ENCODE assay signal across 8 mouse cellular contexts in the genomic region with DNA sequence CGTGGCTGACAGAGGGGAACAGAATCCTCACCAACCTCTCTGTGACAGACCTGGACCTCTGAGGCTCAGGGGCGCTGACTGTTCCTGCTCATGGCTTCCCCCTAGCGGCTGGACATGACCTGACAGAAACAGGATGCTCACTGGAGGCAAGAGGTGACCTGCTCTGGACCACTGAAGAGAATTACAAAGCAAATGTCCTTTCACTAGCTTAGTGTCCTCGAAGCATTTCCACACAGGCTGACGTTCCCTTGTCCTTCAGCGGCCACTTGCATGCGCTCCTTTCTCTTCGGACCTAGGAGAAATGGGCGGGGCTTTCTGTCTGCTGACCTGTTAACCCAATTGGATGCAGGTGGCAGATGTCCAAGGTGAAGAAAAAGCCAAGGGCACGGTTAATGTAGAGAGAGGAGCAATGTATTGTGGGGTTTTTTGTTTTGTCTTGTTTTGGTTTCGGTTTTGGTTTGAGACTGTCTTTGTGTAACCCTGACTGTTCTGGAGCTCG. TPM values are rescaled to one million over a fixed set of nuclear protein-coding genes. Genes with fewer than 3 reads are reported as not detected.
DNase-seq lines count a peak whose midpoint lies in the region; ATAC-seq and TF ChIP-seq lines count a peak whose summit lies in the region.

No protein-coding gene starts in this region.

- H3K27ac ChIP-seq in bone marrow, adult 2 months (ENCODE audit: control insufficient read depth, insufficient read depth, low read depth, low read length, poor library complexity): no peak overlapping the region
- H3K27ac ChIP-seq in embryonic facial prominence, embryonic 14.5 days (replicated peaks; ENCODE audit: low read depth, low read length): no peak overlapping the region
- H3K27ac ChIP-seq in heart, embryonic 16.5 days (ENCODE audit: low read length): no peak overlapping the region
- H3K27ac ChIP-seq in liver, embryonic 14.5 days: no peak overlapping the region
- no peak overlapping the region for H3K27ac ChIP-seq in neural tube, embryonic 15.5 days (replicated peaks)
- peak overlapping the region; percentile 16 for H3K27ac ChIP-seq in testis, adult 2 months (ENCODE audit: control insufficient read depth, insufficient read depth, low read depth, low read length)

- TF ChIP-seq EP300 in liver, embryonic 14.5 days (IDR thresholded peaks at IDR 0.05; ENCODE audit: low read depth): no peak

- H3K4me3 ChIP-seq in bone marrow, adult 2 months (replicated peaks; ENCODE audit: control insufficient read depth, low read depth, low read length): peak overlapping the region; percentile 4
- no peak overlapping the region for H3K4me3 ChIP-seq in embryonic facial prominence, embryonic 14.5 days (ENCODE audit: low read depth, low read length)
- peak overlapping the region; percentile 30 for H3K4me3 ChIP-seq in heart, embryonic 16.5 days (ENCODE audit: low read length)
- H3K4me3 ChIP-seq in liver, embryonic 14.5 days (ENCODE audit: insufficient read depth in 1 of 2, low read depth in 2 of 2, low read length in 2 of 2): no peak overlapping the region; a peak in 1 of 4 replicates
- no peak overlapping the region for H3K4me3 ChIP-seq in neural tube, embryonic 15.5 days (replicated peaks)
- H3K4me3 ChIP-seq in testis, adult 2 months (ENCODE audit: control insufficient read depth, low read depth, low read length): peak overlapping the region; percentile 86

- no peak for TF ChIP-seq POLR2A in bone marrow, adult 2 months (IDR thresholded peaks at IDR 0.05; ENCODE audit: borderline replicate concordance, control insufficient read depth, low read depth, low read length)
- TF ChIP-seq POLR2A in testis, adult 2 months (IDR thresholded peaks at IDR 0.05; ENCODE audit: control insufficient read depth, low read depth, low read length): no peak

- peak; percentile 61 for DNase-seq in embryonic facial prominence, embryonic 14.5 days (ENCODE audit: low spot score)
- DNase-seq in kidney, postnatal 14 days: peak; percentile 85
- peak; percentile 13 to 37 (median 16) for DNase-seq in liver, embryonic 14.5 days (ENCODE audit: low read depth in 3 of 3, low spot score in 3 of 3)

- no peaks in the 10 kb centered on the region for H3K4me1 ChIP-seq in bone marrow, adult 2 months (ENCODE audit: control insufficient read depth, insufficient read depth, low read length)
- no peaks in the 10 kb centered on the region for H3K4me1 ChIP-seq in embryonic facial prominence, embryonic 14.5 days (ENCODE audit: control insufficient read depth, insufficient read depth, low read length)
- H3K4me1 ChIP-seq in heart, embryonic 16.5 days (ENCODE audit: control insufficient read depth, insufficient read depth, low read length): no peaks in the 10 kb centered on the region
- H3K4me1 ChIP-seq in liver, embryonic 14.5 days (replicated peaks; ENCODE audit: control insufficient read depth in 2 of 2, insufficient read depth in 2 of 2, low read length in 1 of 2): no peaks in the 10 kb centered on the region; a peak in 1 of 4 replicates
- no peaks in the 10 kb centered on the region for H3K4me1 ChIP-seq in neural tube, embryonic 15.5 days
- H3K4me1 ChIP-seq in testis, adult 2 months (ENCODE audit: control insufficient read depth, insufficient read depth, low read length): peaks cover 4% of the 10 kb centered on the region

- no peak overlapping the region for H3K9ac ChIP-seq in embryonic facial prominence, embryonic 14.5 days (ENCODE audit: low read depth, low read length)
- H3K9ac ChIP-seq in heart, embryonic 16.5 days (ENCODE audit: low read length): no peak overlapping the region
- H3K9ac ChIP-seq in liver, embryonic 14.5 days (replicated peaks): no peak overlapping the region
- no peak overlapping the region for H3K9ac ChIP-seq in neural tube, embryonic 15.5 days (replicated peaks)

- peak overlapping the region; percentile 34 for H3K4me2 ChIP-seq in embryonic facial prominence, embryonic 14.5 days (ENCODE audit: low read depth, low read length)
- peak overlapping the region; percentile 52 for H3K4me2 ChIP-seq in heart, embryonic 16.5 days (ENCODE audit: low read depth, low read length)
- peak overlapping the region; percentile 36; the same call in 1 of the 2 replicates for H3K4me2 ChIP-seq in liver, embryonic 14.5 days (ENCODE audit: low read depth)
- peak overlapping the region; percentile 34 for H3K4me2 ChIP-seq in neural tube, embryonic 15.5 days

- no peaks in the 10 kb centered on the region for H3K27me3 ChIP-seq in embryonic facial prominence, embryonic 14.5 days (replicated peaks; ENCODE audit: control insufficient read depth, insufficient read depth, low read length)
- H3K27me3 ChIP-seq in heart, embryonic 16.5 days (ENCODE audit: control insufficient read depth, insufficient read depth, low read length): no peaks in the 10 kb centered on the region
- H3K27me3 ChIP-seq in liver, embryonic 14.5 days (ENCODE audit: control insufficient read depth, insufficient read depth, low read length): no peaks in the 10 kb centered on the region
- H3K27me3 ChIP-seq in neural tube, embryonic 15.5 days (replicated peaks): no peaks in the 10 kb centered on the region
- no peaks in the 10 kb centered on the region for H3K27me3 ChIP-seq in testis, adult 2 months (ENCODE audit: control insufficient read depth, insufficient read depth, low read length)

- ATAC-seq in CD4-positive, CD25-positive, alpha-beta regulatory T cell, adult 4 months: peak; percentile 82
- peak; percentile 74 for ATAC-seq in embryonic facial prominence, embryonic 14.5 days (ENCODE audit: low read depth)
- ATAC-seq in heart, embryonic 16.5 days (replicated peaks; ENCODE audit: extremely low read depth, insufficient read depth, low FRiP score): peak; percentile 76; the same call in 1 of the 2 replicates
- no peak for ATAC-seq in liver, embryonic 14.5 days (ENCODE audit: insufficient read depth)
- ATAC-seq in neural tube, embryonic 15.5 days (ENCODE audit: low FRiP score): no peak

- peak; percentile 93 for TF ChIP-seq CTCF in bone marrow, adult 2 months (IDR thresholded peaks at IDR 0.05; ENCODE audit: control insufficient read depth, insufficient read depth, low read length)
- TF ChIP-seq CTCF in liver, embryonic 14.5 days (IDR thresholded peaks at IDR 0.05; ENCODE audit: low read depth): peak; percentile 92
- peak; percentile 93 for TF ChIP-seq CTCF in testis, adult 2 months (IDR thresholded peaks at IDR 0.05; ENCODE audit: control insufficient read depth, insufficient read depth, insufficient replicate concordance, low read depth, low read length)

- WGBS in bone marrow, adult 2 months: 17% methylated on average over 12 of the region's 12 CpGs
- 19% methylated on average over 12 of the region's 12 CpGs for WGBS in embryonic facial prominence, embryonic 14.5 days
- WGBS in heart, embryonic 16.5 days: 17% methylated on average over 12 of the region's 12 CpGs
- WGBS in liver, embryonic 14.5 days (ENCODE audit: insufficient replicate concordance): 16% methylated on average over 12 of the region's 12 CpGs
- WGBS in neural tube, embryonic 15.5 days: 16% methylated on average over 12 of the region's 12 CpGs

- no peaks in the 10 kb centered on the region for H3K36me3 ChIP-seq in embryonic facial prominence, embryonic 14.5 days (ENCODE audit: control insufficient read depth, insufficient read depth, low read length)
- H3K36me3 ChIP-seq in heart, embryonic 16.5 days (ENCODE audit: control insufficient read depth, insufficient read depth): no peaks in the 10 kb centered on the region
- H3K36me3 ChIP-seq in liver, embryonic 14.5 days (replicated peaks; ENCODE audit: control insufficient read depth, insufficient read depth, low read depth): no peaks in the 10 kb centered on the region
- no peaks in the 10 kb centered on the region for H3K36me3 ChIP-seq in neural tube, embryonic 15.5 days
- H3K36me3 ChIP-seq in testis, adult 2 months (ENCODE audit: control insufficient read depth, insufficient read depth, low read length): no peaks in the 10 kb centered on the region

- no peaks in the 10 kb centered on the region for H3K9me3 ChIP-seq in embryonic facial prominence, embryonic 14.5 days (ENCODE audit: control insufficient read depth, low read length)
- H3K9me3 ChIP-seq in heart, embryonic 16.5 days (replicated peaks; ENCODE audit: control insufficient read depth, low read length): no peaks in the 10 kb centered on the region
- H3K9me3 ChIP-seq in liver, embryonic 14.5 days (ENCODE audit: control insufficient read depth, low read length): no peaks in the 10 kb centered on the region
- H3K9me3 ChIP-seq in neural tube, embryonic 15.5 days (replicated peaks): no peaks in the 10 kb centered on the region

RNA-seq across cellular contexts. Expression of gene Ankrd33, which starts 10.0 kb away (rescaled TPM):
- polyA plus RNA-seq in CD4-positive, CD25-positive, alpha-beta regulatory T cell, adult 4 months (2017; shearing (Covaris generic)): not detected
- polyA plus RNA-seq in bone marrow, adult 2 months (2011; ENCODE audit: insufficient read depth, insufficient read length, low replicate concordance, missing spikeins): not detected in 2 replicates
- not detected in 2 replicates for polyA plus RNA-seq in embryonic facial prominence, embryonic 14.5 days (2014; fragmentation: Nextera tagmentation; extraction: Ambion mirVana)
- not detected in 2 replicates for polyA plus RNA-seq in heart, embryonic 16.5 days (2015; fragmentation: Nextera tagmentation; extraction: Ambion mirVana)
- polyA plus RNA-seq in liver, embryonic 14.5 days (2012; rRNA removed): not detected in 2 replicates
- polyA plus RNA-seq in liver, embryonic 14.5 days (2014; fragmentation: Nextera tagmentation; extraction: Ambion mirVana): not detected in 2 replicates
- polyA plus RNA-seq in neural tube, embryonic 15.5 days (2015; fragmentation: Nextera tagmentation; extraction: Ambion mirVana): not detected in 2 replicates
- not detected in 2 replicates for polyA plus RNA-seq in testis, adult 2 months (2012; rRNA removed)

RNA-seq across cellular contexts. Expression of gene Acvrl1, which starts 22.8 kb away (rescaled TPM):
- polyA plus RNA-seq in CD4-positive, CD25-positive, alpha-beta regulatory T cell, adult 4 months (2017; shearing (Covaris generic)): 1 to 10 TPM; 3.8 to 5.2 TPM
- 7.3 and 21.9 TPM in 2 replicates for polyA plus RNA-seq in bone marrow, adult 2 months (2011; ENCODE audit: insufficient read depth, insufficient read length, low replicate concordance, missing spikeins)
- polyA plus RNA-seq in embryonic facial prominence, embryonic 14.5 days (2014; fragmentation: Nextera tagmentation; extraction: Ambion mirVana): 11.5 and 13.5 TPM in 2 replicates
- polyA plus RNA-seq in heart, embryonic 16.5 days (2015; fragmentation: Nextera tagmentation; extraction: Ambion mirVana): 14.7 and 20.5 TPM in 2 replicates
- 1.1 TPM in 2 replicates for polyA plus RNA-seq in liver, embryonic 14.5 days (2012; rRNA removed)
- polyA plus RNA-seq in liver, embryonic 14.5 days (2014; fragmentation: Nextera tagmentation; extraction: Ambion mirVana): 0.71 and 1.3 TPM in 2 replicates
- polyA plus RNA-seq in neural tube, embryonic 15.5 days (2015; fragmentation: Nextera tagmentation; extraction: Ambion mirVana): 9.5 and 12.6 TPM in 2 replicates
- 3.5 and 4.8 TPM in 2 replicates for polyA plus RNA-seq in testis, adult 2 months (2012; rRNA removed)

RNA-seq across cellular contexts. Expression of gene Fignl2, which starts 27.2 kb away (rescaled TPM):
- not detected for polyA plus RNA-seq in CD4-positive, CD25-positive, alpha-beta regulatory T cell, adult 4 months (2017; shearing (Covaris generic))
- polyA plus RNA-seq in bone marrow, adult 2 months (2011; ENCODE audit: insufficient read depth, insufficient read length, low replicate concordance, missing spikeins): 0.45 and 1.9 TPM in 2 replicates
- polyA plus RNA-seq in embryonic facial prominence, embryonic 14.5 days (2014; fragmentation: Nextera tagmentation; extraction: Ambion mirVana): 0.26 and 0.30 TPM in 2 replicates
- 0.10 and 0.12 TPM in 2 replicates for polyA plus RNA-seq in heart, embryonic 16.5 days (2015; fragmentation: Nextera tagmentation; extraction: Ambion mirVana)
- polyA plus RNA-seq in liver, embryonic 14.5 days (2012; rRNA removed): 1.0 and 1.2 TPM in 2 replicates
- 0.14 and 0.28 TPM in 2 replicates for polyA plus RNA-seq in liver, embryonic 14.5 days (2014; fragmentation: Nextera tagmentation; extraction: Ambion mirVana)
- 0.20 and 0.22 TPM in 2 replicates for polyA plus RNA-seq in neural tube, embryonic 15.5 days (2015; fragmentation: Nextera tagmentation; extraction: Ambion mirVana)
- 0.44 and 0.46 TPM in 2 replicates for polyA plus RNA-seq in testis, adult 2 months (2012; rRNA removed)

RNA-seq across cellular contexts. Expression of gene Gm47841, which starts 58.3 kb away (rescaled TPM):
- polyA plus RNA-seq in CD4-positive, CD25-positive, alpha-beta regulatory T cell, adult 4 months (2017; shearing (Covaris generic)): not detected
- polyA plus RNA-seq in bone marrow, adult 2 months (2011; ENCODE audit: insufficient read depth, insufficient read length, low replicate concordance, missing spikeins): not detected in 2 replicates
- not detected in 2 replicates for polyA plus RNA-seq in embryonic facial prominence, embryonic 14.5 days (2014; fragmentation: Nextera tagmentation; extraction: Ambion mirVana)
- polyA plus RNA-seq in heart, embryonic 16.5 days (2015; fragmentation: Nextera tagmentation; extraction: Ambion mirVana): not detected in 2 replicates
- not detected in 2 replicates for polyA plus RNA-seq in liver, embryonic 14.5 days (2012; rRNA removed)
- not detected in 2 replicates for polyA plus RNA-seq in liver, embryonic 14.5 days (2014; fragmentation: Nextera tagmentation; extraction: Ambion mirVana)
- polyA plus RNA-seq in neural tube, embryonic 15.5 days (2015; fragmentation: Nextera tagmentation; extraction: Ambion mirVana): 0.14 TPM in 1 of 2 replicates, not detected in the other
- 79.8 and 97.0 TPM in 2 replicates for polyA plus RNA-seq in testis, adult 2 months (2012; rRNA removed)

Comparison
In these comparisons a context has a peak if more than half of its experiments do, and no peak if none do; other contexts are left out.
1. ATAC-seq: peak in CD4-positive, CD25-positive, alpha-beta regulatory T cell, adult 4 months (single experiment), embryonic facial prominence, embryonic 14.5 days (single experiment) and heart, embryonic 16.5 days (single experiment); none in liver, embryonic 14.5 days (single experiment) and neural tube, embryonic 15.5 days (single experiment).
2. H3K4me3 ChIP-seq: peak in bone marrow, adult 2 months (single experiment), heart, embryonic 16.5 days (single experiment) and testis, adult 2 months (single experiment); none in embryonic facial prominence, embryonic 14.5 days (single experiment), liver, embryonic 14.5 days (0 of 2) and neural tube, embryonic 15.5 days (single experiment).
3. DNase-seq: peak in every context shown above with its lines; median percentile 85 in kidney, postnatal 14 days; 61 in embryonic facial prominence, embryonic 14.5 days; 16 in liver, embryonic 14.5 days.
4. Peak in every context shown above with its lines, with median percentiles within 50 percentile points of each other: CTCF ChIP-seq and H3K4me2 ChIP-seq.